Mouse (Mus musculus) CH12F3 (cell line): ENCODE measurements around the gene Tnfaip2.

Experiments used
- in situ Hi-C: fragments of 300-500 bp; cut with MboI; formaldehyde crosslinking; loops from 2 replicates; pipeline ENCODE4 v1.14.3; 2020; ENCODE audit warnings: low sequenced_read_pairs

Tnfaip2 gene

DNA sequence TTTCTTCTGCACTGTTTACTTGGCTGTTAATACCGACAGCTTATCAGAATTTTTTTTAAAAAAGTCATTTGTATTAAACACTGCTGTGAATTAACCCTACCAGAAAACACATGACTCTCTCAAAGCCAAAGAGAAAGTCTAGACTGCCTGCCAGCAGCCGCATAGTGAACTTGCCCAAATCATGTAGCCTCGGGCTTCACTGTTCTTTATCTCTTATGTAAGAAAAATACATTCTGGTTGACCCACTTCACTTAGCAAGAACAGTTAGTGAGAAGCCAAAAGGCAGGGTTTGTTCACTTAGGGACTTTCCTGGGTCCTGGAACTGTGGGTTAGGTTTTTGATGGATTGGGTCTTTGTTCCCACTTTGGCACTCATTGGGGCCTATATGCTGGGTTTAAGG, 29.5 kb downstream of the Tnfaip2 start:
- in situ Hi-C loops: no loop called here

- in situ Hi-C loops: no loop called here
Measured at GRCm38 (mm10) chr12:111472886-111473285, 30.6 kb downstream of the Tnfaip2 start.

DNA sequence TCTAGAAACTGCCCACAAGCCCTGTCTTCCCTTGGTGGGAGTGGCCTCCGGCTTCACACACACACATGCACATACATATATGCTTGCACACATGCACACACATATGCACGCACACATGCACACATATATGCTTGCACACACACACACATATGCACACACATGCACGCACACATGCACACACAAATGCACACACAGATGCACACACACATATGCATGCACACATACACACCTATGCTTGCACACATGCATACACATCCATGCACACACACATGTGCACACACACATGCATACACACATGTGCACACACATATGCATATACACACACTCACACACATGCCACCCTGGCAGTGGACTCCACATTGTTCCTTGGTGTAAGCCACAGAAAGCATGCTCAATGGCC, 32.1 kb downstream of the Tnfaip2 start:
- in situ Hi-C loops: no loop called here

DNA sequence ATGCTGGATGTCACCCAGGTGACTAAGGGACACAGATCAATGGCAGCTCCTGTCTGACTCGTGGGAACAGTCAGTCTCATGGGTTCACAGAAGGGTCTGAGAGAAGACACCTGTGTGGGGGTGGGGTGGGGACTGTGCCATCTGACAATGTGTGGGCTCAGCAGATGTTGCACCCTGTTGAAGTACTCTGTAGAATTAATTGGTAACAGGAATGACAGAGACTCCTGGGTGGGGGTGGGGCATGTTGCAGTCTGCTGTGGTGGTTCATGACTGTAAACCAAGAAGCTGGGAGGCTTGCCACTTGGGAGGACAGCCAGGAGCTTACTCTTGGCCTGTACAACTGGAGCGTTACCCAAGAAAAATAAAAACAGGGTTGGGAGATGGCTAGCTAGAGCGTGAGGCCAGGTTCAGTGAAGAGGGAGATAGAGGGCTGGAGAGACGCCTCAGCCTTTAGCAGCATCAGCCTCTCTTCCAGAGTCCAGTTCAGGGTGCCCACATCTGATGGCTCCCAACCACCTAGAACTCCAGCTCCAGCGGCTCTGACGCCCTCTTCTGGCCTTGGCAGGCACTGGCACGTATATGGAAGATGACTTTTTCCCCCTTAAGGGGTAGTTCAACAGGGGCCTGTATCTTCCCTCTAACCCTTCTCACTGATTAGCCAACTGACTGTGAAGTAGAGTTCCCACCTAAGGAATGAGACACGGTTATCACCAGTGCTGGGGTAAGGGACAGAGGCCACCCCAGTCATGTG, 32.8 kb downstream of the Tnfaip2 start:
- in situ Hi-C loops: no loop called here

DNA sequence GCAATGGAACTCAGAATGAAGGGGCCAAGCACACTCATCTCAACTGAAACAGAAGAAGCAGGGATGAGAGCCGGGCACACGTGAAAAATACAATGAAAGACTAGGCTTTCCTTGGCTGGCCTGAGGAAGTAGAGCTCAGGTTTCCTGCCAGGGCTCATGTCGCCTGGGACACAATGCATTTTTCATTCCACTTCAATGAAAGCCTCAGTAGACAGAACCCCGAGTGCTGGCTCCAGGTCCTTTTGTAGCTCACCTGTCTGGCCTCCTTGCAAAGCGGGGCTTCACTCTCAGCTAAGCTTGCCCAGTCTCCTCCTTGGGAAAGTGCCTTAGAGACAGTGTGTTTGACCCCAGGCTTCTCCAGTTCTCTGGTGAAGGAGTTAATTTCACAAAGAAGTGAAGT, 36.7 kb downstream of the Tnfaip2 start:
- in situ Hi-C loops: no loop called here

DNA sequence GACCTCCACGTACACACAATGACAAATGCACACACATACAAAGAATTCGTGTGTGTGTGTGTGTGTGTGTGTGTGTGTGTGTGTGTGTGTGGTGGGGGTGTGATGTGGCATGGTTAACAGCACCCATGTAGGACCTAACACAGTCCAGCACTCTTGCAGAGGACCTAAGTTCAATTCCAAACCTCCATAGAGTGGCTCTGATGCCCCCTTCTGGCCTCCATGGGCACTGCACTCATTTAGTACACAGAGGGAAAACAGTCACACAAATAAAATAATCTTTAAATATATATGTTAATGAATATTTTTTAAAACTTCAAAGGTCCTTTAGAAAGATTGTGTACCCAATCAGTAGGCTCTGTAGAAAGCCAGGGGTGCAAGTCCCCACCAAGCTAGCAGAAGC, 37.6 kb downstream of the Tnfaip2 start:
- in situ Hi-C loops: no loop called here

DNA sequence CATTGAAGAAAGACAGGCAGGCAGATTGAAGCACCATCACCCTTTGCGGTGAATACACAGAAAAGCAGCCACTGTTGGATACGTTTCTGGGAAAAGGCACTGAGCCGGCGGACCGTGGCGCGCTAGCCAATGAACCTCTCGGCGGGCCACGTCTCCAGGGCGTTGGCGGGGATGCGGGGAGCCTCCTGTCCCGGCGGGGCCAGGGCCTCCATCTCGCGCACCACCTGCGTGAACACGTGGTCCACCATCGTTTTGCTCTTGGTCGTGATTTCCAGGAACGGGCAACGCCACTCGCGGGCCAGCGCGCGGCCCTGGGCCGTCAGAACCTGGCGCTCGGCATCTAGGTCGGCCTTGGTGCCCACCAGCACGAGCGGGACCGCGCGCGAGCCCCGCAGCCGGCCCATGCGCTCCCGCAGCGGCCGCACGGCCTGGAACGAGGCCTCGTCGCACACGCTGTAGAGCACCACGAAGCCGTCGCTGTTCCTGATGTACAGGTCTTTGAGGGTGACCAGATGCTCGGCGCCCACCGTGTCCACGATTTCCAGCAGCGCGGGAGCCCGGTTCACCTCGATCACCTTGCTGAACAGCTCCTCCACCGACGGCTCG, 42.9 kb downstream of the Tnfaip2 start:
- in situ Hi-C loops: no loop called here

DNA sequence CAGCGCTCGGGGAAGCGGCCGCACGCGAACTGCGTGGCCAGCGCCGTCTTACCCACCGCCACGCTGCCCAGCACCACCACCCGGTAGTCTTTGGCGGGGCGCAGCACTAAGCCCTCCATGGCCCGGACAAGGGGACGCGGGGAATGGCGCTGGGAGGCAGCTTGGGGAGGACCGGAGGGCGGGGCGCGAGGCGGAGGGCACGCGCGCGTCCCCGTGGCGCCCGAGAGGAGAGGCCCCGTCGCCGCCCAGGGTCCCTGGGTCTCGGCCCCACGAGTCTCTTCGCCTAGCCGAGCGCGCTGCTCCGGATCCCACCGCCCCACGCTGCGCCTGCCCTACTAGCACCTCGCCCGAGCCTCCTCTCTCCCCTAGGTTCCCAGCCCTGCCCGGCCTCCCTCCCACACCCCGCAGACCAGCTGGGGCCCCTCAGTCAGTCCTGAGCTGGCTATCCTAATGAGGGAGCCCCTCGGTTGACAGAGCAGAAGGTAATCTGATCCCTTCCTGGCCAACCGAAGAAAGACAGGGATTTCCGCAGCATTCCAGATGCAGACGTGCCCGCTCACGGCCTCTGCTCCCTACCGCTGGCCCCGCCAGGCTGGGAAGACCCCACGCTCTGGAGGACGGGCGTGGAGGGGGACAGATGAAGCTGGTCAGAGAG, 43.5 kb downstream of the Tnfaip2 start, which contains the start of gene Gm266:
Gene Gm266, minus strand, starts transcription at position 172 of the 655 bp plus-strand sequence.
- in situ Hi-C loops: no loop called here

DNA sequence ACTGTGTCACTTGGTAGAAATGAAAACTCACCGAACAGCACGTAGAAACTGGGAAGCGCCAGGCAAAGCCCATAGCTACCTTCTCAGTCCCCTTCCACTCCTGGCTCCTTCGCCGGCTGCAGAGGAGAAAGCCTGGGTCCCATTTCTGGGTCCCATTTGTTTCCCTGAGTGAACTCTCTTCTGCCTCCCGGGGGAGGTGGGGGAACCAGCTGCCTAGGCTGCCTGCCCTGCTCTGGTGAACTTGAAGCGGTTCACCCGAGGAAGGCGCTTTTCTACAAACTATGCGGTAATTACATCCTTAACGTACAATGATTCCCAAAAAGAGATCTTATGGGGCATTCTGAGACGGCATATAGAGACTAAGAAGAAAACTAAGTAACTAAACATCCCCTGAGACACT, 44.2 kb downstream of the Tnfaip2 start:
- in situ Hi-C loops: no loop called here

GRCm38 (mm10) chr12:111489261-111489865, 47.1 kb downstream of the Tnfaip2 start:
- in situ Hi-C loops: no loop called here

GRCm38 (mm10) chr12:111494931-111495330, 52.7 kb downstream of the Tnfaip2 start:
- in situ Hi-C loops: no loop called here

DNA sequence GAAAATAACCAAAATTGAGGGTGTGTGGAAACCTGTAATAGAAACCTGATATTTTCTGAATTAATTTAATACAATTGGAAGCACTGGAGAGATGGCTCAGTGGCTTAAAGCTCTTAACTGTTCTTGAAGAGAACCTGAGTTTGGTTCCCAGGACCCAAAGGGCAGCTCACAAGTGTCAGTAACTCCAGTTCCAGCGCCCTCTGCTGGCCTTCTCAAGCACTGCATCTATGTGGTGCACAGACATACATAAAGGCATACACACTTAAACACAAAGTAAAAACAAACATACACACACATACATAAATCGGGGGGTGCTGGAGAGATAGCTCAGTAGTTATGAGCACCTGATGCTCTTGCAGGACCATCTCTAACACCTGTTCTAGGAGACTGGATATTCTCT, 54.8 kb downstream of the Tnfaip2 start:
- in situ Hi-C loops: no loop called here

GRCm38 (mm10) chr12:111499617-111500016, 57.3 kb downstream of the Tnfaip2 start:
- in situ Hi-C loops: no loop called here

- in situ Hi-C loops: no loop called here
Measured at GRCm38 (mm10) chr12:111500725-111501124, 58.5 kb downstream of the Tnfaip2 start.

DNA sequence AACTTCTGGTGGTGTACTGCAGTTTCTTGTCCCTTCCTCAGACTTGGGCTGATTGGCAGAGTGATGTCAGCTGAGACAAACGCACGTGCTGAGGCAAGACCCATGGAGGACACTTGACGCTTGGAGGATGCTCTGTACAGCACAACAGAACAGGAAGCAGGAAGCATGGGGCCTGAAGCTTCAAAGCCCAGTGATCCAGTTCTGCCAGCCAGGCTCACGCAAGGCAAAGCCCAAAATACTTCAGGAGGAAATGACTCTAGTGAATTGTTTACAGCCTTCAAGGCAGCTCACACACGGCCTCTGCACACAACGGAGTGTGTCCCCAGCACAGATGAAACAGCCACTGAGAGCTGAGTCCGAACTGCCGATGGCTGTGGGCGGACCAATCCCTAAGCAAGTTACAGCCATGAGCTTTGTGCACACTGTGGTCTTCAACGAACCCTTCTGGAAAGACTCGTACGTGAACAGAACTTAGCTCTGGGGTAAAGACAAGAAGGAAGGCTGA, 60.8 kb downstream of the Tnfaip2 start:
- in situ Hi-C loops: no loop called here

DNA sequence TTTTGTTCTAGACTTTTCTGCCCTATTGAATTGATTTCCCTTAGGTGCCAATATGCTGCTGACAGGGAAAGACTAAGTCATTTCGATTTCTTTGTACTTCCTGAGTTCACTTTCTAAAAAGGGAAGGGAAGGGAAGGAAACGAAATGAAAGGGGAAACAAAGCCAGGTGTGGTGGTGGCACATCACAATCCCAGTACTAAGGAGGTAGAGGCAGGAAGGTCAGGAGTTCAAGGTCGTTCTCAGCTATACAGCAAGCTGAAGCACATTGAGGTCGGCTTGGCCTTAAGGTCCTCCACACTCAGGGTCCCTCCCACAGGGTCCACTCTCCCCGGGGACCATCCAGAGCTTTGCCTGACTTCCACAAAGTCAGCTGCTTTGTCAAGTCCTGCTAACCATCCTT, 61.3 kb downstream of the Tnfaip2 start:
- in situ Hi-C loops: no loop called here
